Mouse (Mus musculus) inflammation-experienced regulatory T-cells (primary cell): ENCODE data around the gene Nt5e. TPM values are rescaled to one million over a fixed set of nuclear protein-coding genes. Genes with fewer than 3 reads are reported as not detected.

Source experiments
- polyA plus RNA-seq, 2 experiments: library from polyadenylated mRNA; unstranded; fragments of 100-300 nt; shearing (Covaris generic); gene quantifications; one replicate each; pipeline ENCODE4 v1.2.1; 2017

Nt5e gene
- polyA plus RNA-seq: 100 to 1,000 TPM; 147 to 232 TPM

GRCm38 (mm10) chr9:88326930-88327901, at the start of gene Nt5e:
Nt5e (plus strand) TSS chr9:88327197.

Other genes with a start within 250 kb of the Nt5e start
- gene Snx14, start 111.8 kb downstream of the Nt5e start, polyA plus RNA-seq: 10 to 100 TPM; 69.1 to 76.5 TPM
- gene Gm20537, start 129.4 kb downstream of the Nt5e start, polyA plus RNA-seq: 1 to 10 TPM; 1.6 to 2.3 TPM
- 10 to 100 TPM; 67.3 to 74.1 TPM for gene Syncrip, start 155.4 kb downstream of the Nt5e start, polyA plus RNA-seq
- 10 to 100 TPM in 1 of 2 experiments, 1 to 10 TPM in 1; 3.5 to 17.6 TPM for gene Zfp949, start 220.8 kb downstream of the Nt5e start, polyA plus RNA-seq